Comparison of ENCODE assay signal across 12 mouse cellular contexts in genomic region chr14:61809716-61810437, GRCm38 (mm10).
DNase-seq lines count a peak whose midpoint lies in the region; ATAC-seq and TF ChIP-seq lines count a peak whose summit lies in the region.
"Had no signal": no experiment of that assay in that cellular context is flagged by ENCODE, and none has a peak within 500 bp of the region (broad histone marks: within the 10 kb centered on the region; RNA-seq: fewer than 3 reads in every experiment).

No protein-coding gene starts in this region.

- H3K4me1 ChIP-seq in embryonic facial prominence, embryonic 12.5 days, result peaks cover 31% of the 10 kb centered on the region; the same call in 1 of the 2 replicates
- H3K4me1 ChIP-seq in embryonic facial prominence, embryonic 10.5 days, result peaks cover 23% of the 10 kb centered on the region
- H3K4me1 ChIP-seq: heart, embryonic 10.5 days; liver, embryonic 15.5 days had no signal

- TF ChIP-seq POLR2A in brain, embryonic 14.5 days (IDR thresholded peaks at IDR 0.05; ENCODE audit: borderline replicate concordance, extremely low read depth, insufficient read depth, insufficient read length, poor library complexity, severe bottlenecking), result no peak

- ATAC-seq in embryonic facial prominence, embryonic 12.5 days (ENCODE audit: insufficient number of reproducible peaks, insufficient read depth, low FRiP score, low TSS enrichment), result no peak
- ATAC-seq in erythroid progenitor cell, adult 5-6 weeks (replicated peaks; ENCODE audit: low FRiP score, poor library complexity, severe bottlenecking), result no peak

- WGBS in embryonic facial prominence, embryonic 12.5 days, result 60% methylated on average over 10 of the region's 10 CpGs
- WGBS in embryonic facial prominence, embryonic 10.5 days, result 85% methylated on average over 10 of the region's 10 CpGs

- DNase-seq in embryonic facial prominence, embryonic 10.5 days (ENCODE audit: low spot score), result no peak
- peak; percentile 16 to 31 for DNase-seq in layer of hippocampus, postnatal 36 days
- DNase-seq in layer of hippocampus, postnatal 10 days (ENCODE audit: low spot score in 2 of 2), result no peak
- DNase-seq in brain, embryonic 14.5 days (ENCODE audit: low read depth), result peak; percentile 65
- DNase-seq in right cerebral cortex, adult 18-20 months, result peak; percentile 35
- DNase-seq in spleen, postnatal 36 days (ENCODE audit: low spot score in 2 of 2), result no peak
- DNase-seq: adrenal gland, postnatal 36 days; cerebellum, adult 11-12 months had no signal

- no peak overlapping the region for H3K4me2 ChIP-seq in embryonic facial prominence, embryonic 12.5 days (replicated peaks)
- H3K4me2 ChIP-seq: liver, embryonic 15.5 days had no signal

- no peaks in the 10 kb centered on the region for H3K27me3 ChIP-seq in embryonic facial prominence, embryonic 12.5 days
- H3K27me3 ChIP-seq in embryonic facial prominence, embryonic 10.5 days (replicated peaks; ENCODE audit: low read depth, poor library complexity, severe bottlenecking), result no peaks in the 10 kb centered on the region
- H3K27me3 ChIP-seq: liver, embryonic 15.5 days had no signal

- no peak overlapping the region for H3K4me3 ChIP-seq in embryonic facial prominence, embryonic 12.5 days
- H3K4me3 ChIP-seq in embryonic facial prominence, embryonic 10.5 days, result no peak overlapping the region
- H3K4me3 ChIP-seq: heart, embryonic 10.5 days; liver, embryonic 15.5 days had no signal

- 0 out of 2 replicates have a peak overlapping the region, but pooled peaks have one; percentile 58 for H3K27ac ChIP-seq in embryonic facial prominence, embryonic 12.5 days
- H3K27ac ChIP-seq in embryonic facial prominence, embryonic 10.5 days (replicated peaks), result no peak overlapping the region
- H3K27ac ChIP-seq: heart, embryonic 10.5 days; liver, embryonic 15.5 days had no signal

- no peak for TF ChIP-seq CTCF in brain, embryonic 14.5 days (IDR thresholded peaks at IDR 0.05; ENCODE audit: borderline replicate concordance, extremely low read depth, insufficient read depth, insufficient read length)

- H3K9me3 ChIP-seq in embryonic facial prominence, embryonic 12.5 days, result no peaks in the 10 kb centered on the region
- H3K9me3 ChIP-seq in embryonic facial prominence, embryonic 10.5 days, result no peaks in the 10 kb centered on the region
- H3K9me3 ChIP-seq: heart, embryonic 10.5 days; liver, embryonic 15.5 days had no signal

- H3K9ac ChIP-seq in embryonic facial prominence, embryonic 12.5 days, result no peak overlapping the region
- H3K9ac ChIP-seq: liver, embryonic 15.5 days had no signal

- H3K36me3 ChIP-seq in embryonic facial prominence, embryonic 12.5 days, result no peaks in the 10 kb centered on the region
- no peaks in the 10 kb centered on the region for H3K36me3 ChIP-seq in embryonic facial prominence, embryonic 10.5 days (replicated peaks)
- H3K36me3 ChIP-seq: heart, embryonic 10.5 days; liver, embryonic 15.5 days had no signal

Comparison
In these comparisons a context has a peak if more than half of its experiments do, and no peak if none do; other contexts are left out.
1. DNase-seq: peak in layer of hippocampus, postnatal 36 days (2 of 2), brain, embryonic 14.5 days (single experiment) and right cerebral cortex, adult 18-20 months (single experiment); none in embryonic facial prominence, embryonic 10.5 days (single experiment), layer of hippocampus, postnatal 10 days (0 of 2) and spleen, postnatal 36 days (0 of 2).